9 mouse cellular contexts compared by ENCODE assay signal in the genomic region with DNA sequence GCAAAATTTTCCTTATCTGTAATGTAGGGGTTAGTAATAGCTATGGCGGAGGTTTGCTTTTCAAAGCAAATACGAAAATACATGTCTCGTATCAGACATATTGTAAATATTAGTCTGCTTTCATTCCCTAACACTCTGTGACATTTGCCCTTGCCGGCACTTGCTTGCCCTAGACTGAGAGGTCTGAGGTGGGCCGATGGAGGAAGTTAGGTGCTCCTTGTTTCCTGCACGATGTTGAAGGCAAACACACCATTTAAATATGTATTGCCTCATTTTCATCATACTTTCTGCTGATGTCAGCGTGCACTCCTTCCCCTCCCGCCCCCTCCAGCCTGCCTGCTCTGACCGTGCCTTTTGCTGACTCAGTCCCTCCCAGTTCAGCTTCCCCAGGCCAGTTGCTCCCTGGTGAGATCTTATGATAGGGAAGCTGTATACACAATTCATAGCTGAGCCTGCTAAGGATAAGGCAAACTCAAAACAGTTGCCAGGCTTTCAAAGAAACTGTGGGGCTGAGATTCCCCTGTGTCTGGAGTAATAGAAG. TPM values are rescaled to one million over a fixed set of nuclear protein-coding genes. Genes with fewer than 3 reads are reported as not detected.
DNase-seq lines count a peak whose midpoint lies in the region; ATAC-seq and TF ChIP-seq lines count a peak whose summit lies in the region.
"Had no signal": no experiment of that assay in that cellular context is flagged by ENCODE, and none has a peak within 500 bp of the region (broad histone marks: within the 10 kb centered on the region; RNA-seq: fewer than 3 reads in every experiment).

No protein-coding gene starts in this region.

- WGBS in forebrain, postnatal 0 days = 86% methylated on average over 9 of the region's 9 CpGs

- peak; percentile 13 for DNase-seq in CD4-positive, CD25-positive, alpha-beta regulatory T cell, adult 2 months (ENCODE audit: low read depth, low spot score)
- peak; percentile 17 to 60 for DNase-seq in urinary bladder, postnatal 36 days (ENCODE audit: low spot score in 2 of 2)
- no peak for DNase-seq in urinary bladder, postnatal 25 days (ENCODE audit: low spot score)
- DNase-seq in lung, postnatal 25 days (ENCODE audit: low spot score) = peak; percentile 16
- DNase-seq in embryo, embryonic 10 days (ENCODE audit: low spot score) = no peak
- DNase-seq in cerebellum, adult 11 months = no peak
- DNase-seq in forebrain, postnatal 0 days = no peak
- DNase-seq: right cerebral cortex, postnatal 25 days had no signal

- no peak overlapping the region for H3K4me2 ChIP-seq in forebrain, postnatal 0 days (ENCODE audit: low read depth)

- no peaks in the 10 kb centered on the region for H3K4me1 ChIP-seq in forebrain, postnatal 0 days (ENCODE audit: insufficient read depth)

- H3K9me3 ChIP-seq in forebrain, postnatal 0 days (ENCODE audit: low read length) = no peaks in the 10 kb centered on the region

- no peak for TF ChIP-seq CTCF in forebrain, postnatal 0 days (IDR thresholded peaks at IDR 0.05; ENCODE audit: low read depth)

- no peak for ATAC-seq in CD4-positive, CD25-positive, alpha-beta regulatory T cell, adult 4 months
- no peak for ATAC-seq in forebrain, postnatal 0 days

- no peak overlapping the region for H3K9ac ChIP-seq in forebrain, postnatal 0 days

- H3K4me3 ChIP-seq in forebrain, postnatal 0 days (ENCODE audit: low read depth, low read length) = no peak overlapping the region

- no peaks in the 10 kb centered on the region for H3K36me3 ChIP-seq in forebrain, postnatal 0 days (ENCODE audit: insufficient read depth)

- no peak overlapping the region for H3K27ac ChIP-seq in forebrain, postnatal 0 days (ENCODE audit: low read depth, low read length)

- no peaks in the 10 kb centered on the region for H3K27me3 ChIP-seq in forebrain, postnatal 0 days (ENCODE audit: insufficient read depth, low read length)

RNA-seq across cellular contexts. Expression of a gene that starts 26.9 kb away (rescaled TPM):
- 10 to 100 TPM; 35.6 to 44.2 TPM for polyA plus RNA-seq in CD4-positive, CD25-positive, alpha-beta regulatory T cell, adult 4 months (2017; shearing (Covaris generic))
- 5.3 and 6.7 TPM in 2 replicates for total RNA-seq in forebrain, postnatal 0 days (2014; rRNA removed)
- 3.3 and 4.8 TPM in 2 replicates for polyA plus RNA-seq in forebrain, postnatal 0 days (2015; fragmentation: Nextera tagmentation; extraction: Ambion mirVana)

Comparison
In these comparisons a context has a peak if more than half of its experiments do, and no peak if none do; other contexts are left out.
1. DNase-seq: peak in CD4-positive, CD25-positive, alpha-beta regulatory T cell, adult 2 months (single experiment), urinary bladder, postnatal 36 days (2 of 2) and lung, postnatal 25 days (single experiment); none in urinary bladder, postnatal 25 days (single experiment), embryo, embryonic 10 days (single experiment), cerebellum, adult 11 months (single experiment) and forebrain, postnatal 0 days (single experiment).